Mouse (Mus musculus): Measurements from ENCODE around the gene Plek. TPM values are rescaled to one million over a fixed set of nuclear protein-coding genes. Genes with fewer than 3 reads are reported as not detected.
"Not testable (repeated sequence)": the region's sequence is repeated elsewhere in the genome, so short reads cannot be mapped to it uniquely, and the experiment has no call there.

Gene Plek
- polyA plus RNA-seq (2015; fragmentation: Nextera tagmentation; extraction: Ambion mirVana) = 3.9 and 4.2 TPM in 2 replicates

- H3K4me2 ChIP-seq = peak within 1 kb of the TSS; percentile 88
- no peaks in the 10 kb centered on the region for H3K27me3 ChIP-seq (replicated peaks)
- H3K4me1 ChIP-seq = peaks cover 12% of the 10 kb centered on the region
- peaks cover 2% of the 10 kb centered on the region; the same call in 1 of the 2 replicates for H3K36me3 ChIP-seq
- no peaks in the 10 kb centered on the region for H3K9me3 ChIP-seq
- H3K27ac ChIP-seq (replicated peaks) = peak within 1 kb of the TSS; percentile 68
- WGBS = 1% methylated on average over 38 of the region's 38 CpGs
- peak within 1 kb of the TSS; percentile 83 for H3K9ac ChIP-seq
- ATAC-seq (ENCODE audit: extremely low read depth, insufficient number of reproducible peaks, low FRiP score, low TSS enrichment) = peak; percentile 25; the same call in 1 of the 2 replicates
- H3K4me3 ChIP-seq = peak within 1 kb of the TSS; percentile 65
Observed at GRCm38 (mm10) chr11:17051545-17052475, at the start of gene Plek, which contains the start of gene Cnrip1. TSS of gene Plek (minus strand) at chr11:17052381. TSS of gene Cnrip1 (plus strand) at chr11:17051586.

DNA sequence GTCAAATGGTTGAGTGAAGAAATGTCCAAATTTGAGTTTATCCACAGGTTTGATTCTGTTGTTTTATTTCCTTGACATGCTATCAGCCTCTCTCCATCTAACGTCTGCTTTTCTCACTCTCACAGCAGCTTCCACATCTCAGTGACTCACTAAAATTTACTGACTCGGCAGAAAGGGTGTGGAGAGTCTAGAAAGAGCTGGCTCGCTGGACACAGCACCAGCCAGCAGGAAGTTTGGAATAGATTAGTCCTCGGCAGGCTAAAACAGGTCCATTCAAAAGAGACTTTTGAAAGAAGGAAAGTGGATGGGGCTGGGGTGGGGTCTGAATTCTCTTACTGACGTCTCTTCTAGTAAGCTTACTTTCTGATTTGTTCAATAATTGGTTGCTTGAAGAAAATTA is 33.9 kb upstream of the Plek start:
- H3K4me3 ChIP-seq = no peak overlapping the region
- WGBS = 25% methylated on average over 5 of the region's 5 CpGs
- no peak for ATAC-seq (ENCODE audit: extremely low read depth, insufficient number of reproducible peaks, low FRiP score, low TSS enrichment)
- no peaks in the 10 kb centered on the region for H3K9me3 ChIP-seq
- peaks cover 14% of the 10 kb centered on the region for H3K4me1 ChIP-seq
- H3K4me2 ChIP-seq = no peak overlapping the region
- no peak overlapping the region for H3K9ac ChIP-seq
- no peaks in the 10 kb centered on the region for H3K36me3 ChIP-seq
- H3K27ac ChIP-seq (replicated peaks) = no peak overlapping the region
- H3K27me3 ChIP-seq (replicated peaks) = no peaks in the 10 kb centered on the region

- Histone ChIP-seq H3K9me3 (no peaks in the 10 kb centered on the region), H3K4me1 (peaks cover 14% of the 10 kb centered on the region), H3K27ac (replicated peaks) (no peak overlapping the region), H3K9ac (no peak overlapping the region), H3K36me3 (no peaks in the 10 kb centered on the region), H3K4me2 (no peak overlapping the region), H3K27me3 (replicated peaks) (no peaks in the 10 kb centered on the region), H3K4me3 (no peak overlapping the region)
- 15% methylated on average over 1 of the region's 1 CpGs for WGBS
- ATAC-seq (ENCODE audit: extremely low read depth, insufficient number of reproducible peaks, low FRiP score, low TSS enrichment) = no peak
Observed at GRCm38 (mm10) chr11:17083866-17084265, 31.7 kb upstream of the Plek start.

- WGBS = 84% methylated on average over 3 of the region's 3 CpGs
- Histone ChIP-seq H3K4me2 (no peak overlapping the region), H3K9ac (no peak overlapping the region), H3K27ac (replicated peaks) (no peak overlapping the region), H3K36me3 (no peaks in the 10 kb centered on the region), H3K9me3 (no peaks in the 10 kb centered on the region), H3K27me3 (replicated peaks) (no peaks in the 10 kb centered on the region), H3K4me3 (no peak overlapping the region), H3K4me1 (peaks cover 14% of the 10 kb centered on the region)
- ATAC-seq (ENCODE audit: extremely low read depth, insufficient number of reproducible peaks, low FRiP score, low TSS enrichment) = no peak
Observed at GRCm38 (mm10) chr11:17083455-17083854, 31.3 kb upstream of the Plek start.

DNA sequence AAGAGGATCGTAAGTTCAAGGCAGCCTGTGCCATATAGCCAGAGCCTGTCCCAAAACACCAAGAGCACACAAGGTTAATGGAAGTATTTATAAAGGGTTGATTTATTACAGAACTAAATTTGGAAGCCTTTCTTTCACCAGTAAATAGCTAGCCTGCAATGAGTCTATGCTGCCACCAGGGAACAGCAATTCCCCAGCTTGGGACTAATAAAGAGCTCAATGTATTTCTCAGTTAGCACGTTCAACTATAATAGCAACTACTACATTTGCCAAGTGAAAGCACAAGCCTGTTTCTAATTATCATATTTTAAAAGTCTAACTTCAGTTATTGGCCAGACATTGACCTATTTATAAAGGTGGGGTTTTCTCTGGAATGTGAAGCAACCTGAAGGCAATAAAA is 30.8 kb upstream of the Plek start:
- H3K4me3 ChIP-seq = no peak overlapping the region
- H3K36me3 ChIP-seq = no peaks in the 10 kb centered on the region
- no peaks in the 10 kb centered on the region for H3K27me3 ChIP-seq (replicated peaks)
- no peaks in the 10 kb centered on the region for H3K9me3 ChIP-seq
- peaks cover 14% of the 10 kb centered on the region for H3K4me1 ChIP-seq
- no peak overlapping the region for H3K27ac ChIP-seq (replicated peaks)
- H3K9ac ChIP-seq = no peak overlapping the region
- ATAC-seq (ENCODE audit: extremely low read depth, insufficient number of reproducible peaks, low FRiP score, low TSS enrichment) = no peak
- H3K4me2 ChIP-seq = no peak overlapping the region
- WGBS = 54% methylated on average over 2 of the region's 2 CpGs

DNA sequence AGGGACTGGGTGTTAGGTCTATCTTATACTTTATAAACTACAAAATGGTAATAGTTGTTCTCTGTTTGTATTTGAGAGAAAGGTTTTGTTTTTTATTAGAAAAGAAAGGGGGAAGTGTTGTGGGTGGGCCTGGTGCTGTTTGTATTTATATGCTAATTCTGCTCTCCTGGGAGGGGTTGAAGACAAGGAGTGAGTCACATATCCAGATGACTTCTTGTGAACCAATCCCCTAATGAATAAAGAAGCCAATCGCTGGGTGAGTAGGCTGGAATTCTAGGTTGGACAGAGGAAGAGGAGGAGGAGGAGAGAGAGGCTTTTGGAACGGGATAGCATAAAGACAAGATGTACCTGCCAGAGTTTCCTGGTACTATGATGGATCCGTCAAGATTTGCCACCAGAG is 29.9 kb upstream of the Plek start:
- WGBS = 48% methylated on average over 3 of the region's 3 CpGs
- no peaks in the 10 kb centered on the region for H3K27me3 ChIP-seq (replicated peaks)
- H3K9me3 ChIP-seq = no peaks in the 10 kb centered on the region
- no peak overlapping the region for H3K9ac ChIP-seq
- H3K36me3 ChIP-seq = no peaks in the 10 kb centered on the region
- H3K4me3 ChIP-seq = no peak overlapping the region
- peaks cover 14% of the 10 kb centered on the region for H3K4me1 ChIP-seq
- no peak for ATAC-seq (ENCODE audit: extremely low read depth, insufficient number of reproducible peaks, low FRiP score, low TSS enrichment)
- H3K27ac ChIP-seq (replicated peaks) = no peak overlapping the region
- no peak overlapping the region for H3K4me2 ChIP-seq

- Histone ChIP-seq H3K4me1 (no peaks in the 10 kb centered on the region), H3K36me3 (no peaks in the 10 kb centered on the region), H3K27me3 (replicated peaks) (no peaks in the 10 kb centered on the region), H3K27ac (replicated peaks) (no peak overlapping the region), H3K9me3 (no peaks in the 10 kb centered on the region), H3K9ac (no peak overlapping the region), H3K4me3 (no peak overlapping the region), H3K4me2 (no peak overlapping the region)
- WGBS = 67% methylated on average over 2 of the region's 2 CpGs
- no peak for ATAC-seq (ENCODE audit: extremely low read depth, insufficient number of reproducible peaks, low FRiP score, low TSS enrichment)
Observed at GRCm38 (mm10) chr11:17075656-17076055, 23.5 kb upstream of the Plek start.

- H3K9me3 ChIP-seq; H3K27me3 ChIP-seq (replicated peaks); ATAC-seq (ENCODE audit: extremely low read depth, insufficient number of reproducible peaks, low FRiP score, low TSS enrichment); H3K4me1 ChIP-seq; H3K4me3 ChIP-seq; H3K36me3 ChIP-seq; H3K27ac ChIP-seq (replicated peaks); H3K4me2 ChIP-seq; H3K9ac ChIP-seq: not testable (repeated sequence)
- WGBS = 82% methylated on average over 2 of the region's 2 CpGs
Observed at GRCm38 (mm10) chr11:17069360-17069759, 17.2 kb upstream of the Plek start.

DNA sequence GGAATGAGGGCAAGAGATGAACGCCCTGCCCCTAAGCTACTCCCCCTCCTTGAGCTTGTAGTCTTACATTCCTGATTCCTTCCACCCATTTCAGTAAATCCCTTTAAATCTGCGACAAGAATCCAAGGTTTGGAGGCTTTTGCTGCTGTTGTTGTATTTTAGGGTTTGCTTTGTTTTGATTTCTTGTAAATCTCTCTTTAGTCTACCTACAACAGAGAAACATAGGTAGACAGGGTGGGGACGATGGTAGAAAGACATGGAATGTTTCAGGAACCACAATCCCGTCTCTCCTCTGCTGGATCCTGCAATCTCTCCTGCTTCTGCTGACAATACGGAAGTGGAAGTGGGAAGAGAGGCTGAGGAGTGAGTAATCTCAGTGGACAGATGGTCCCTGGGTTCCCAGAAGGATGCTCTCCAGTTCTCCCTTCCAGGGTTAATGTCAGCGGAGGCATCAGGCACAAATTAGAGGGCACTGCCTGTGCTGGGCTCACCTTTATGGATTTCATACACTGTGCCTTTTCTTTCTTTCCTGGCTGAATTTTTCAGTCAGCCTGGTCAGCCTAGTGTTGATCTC is 382 bp upstream of the Plek start:
- H3K4me3 ChIP-seq = peak overlapping the region; percentile 65
- peak overlapping the region; percentile 83 for H3K9ac ChIP-seq
- no peaks in the 10 kb centered on the region for H3K9me3 ChIP-seq
- peaks cover 2% of the 10 kb centered on the region; the same call in 1 of the 2 replicates for H3K36me3 ChIP-seq
- peak overlapping the region; percentile 88 for H3K4me2 ChIP-seq
- 21% methylated on average over 6 of the region's 6 CpGs for whole genome bisulfite sequencing
- H3K4me1 ChIP-seq = peaks cover 12% of the 10 kb centered on the region
- no peak for ATAC-seq (ENCODE audit: extremely low read depth, insufficient number of reproducible peaks, low FRiP score, low TSS enrichment)
- no peaks in the 10 kb centered on the region for H3K27me3 ChIP-seq (replicated peaks)
- 0 out of 2 replicates have a peak overlapping the region, but pooled peaks have one; percentile 68 for H3K27ac ChIP-seq (replicated peaks)

DNA sequence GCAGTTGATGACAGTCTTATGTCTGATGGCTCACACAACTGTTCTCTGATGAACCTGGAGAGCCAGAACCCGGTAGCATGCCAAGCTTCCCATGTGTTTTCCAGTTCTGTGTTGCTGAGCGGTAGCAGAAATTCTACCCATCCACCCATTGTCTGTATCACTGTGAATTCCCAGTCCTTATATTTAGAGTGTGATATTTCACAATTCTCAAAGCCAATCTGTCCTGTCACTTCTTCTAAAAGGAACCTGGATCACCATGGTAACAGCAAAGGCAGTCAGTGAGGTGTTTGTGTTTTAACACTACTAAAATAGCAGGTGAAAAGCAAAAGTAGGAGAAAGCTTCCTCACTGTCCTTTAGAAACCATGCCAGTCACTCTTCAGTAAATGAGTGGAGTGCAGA is 6.4 kb downstream of the Plek start:
- ATAC-seq (ENCODE audit: extremely low read depth, insufficient number of reproducible peaks, low FRiP score, low TSS enrichment) = no peak
- H3K9me3 ChIP-seq = no peaks in the 10 kb centered on the region
- no peak overlapping the region for H3K27ac ChIP-seq (replicated peaks)
- H3K4me1 ChIP-seq = no peaks in the 10 kb centered on the region
- H3K27me3 ChIP-seq (replicated peaks) = no peaks in the 10 kb centered on the region
- no peak overlapping the region for H3K9ac ChIP-seq
- H3K4me3 ChIP-seq = no peak overlapping the region
- 90% methylated on average over 2 of the region's 2 CpGs for WGBS
- no peak overlapping the region for H3K4me2 ChIP-seq
- H3K36me3 ChIP-seq = no peaks in the 10 kb centered on the region

DNA sequence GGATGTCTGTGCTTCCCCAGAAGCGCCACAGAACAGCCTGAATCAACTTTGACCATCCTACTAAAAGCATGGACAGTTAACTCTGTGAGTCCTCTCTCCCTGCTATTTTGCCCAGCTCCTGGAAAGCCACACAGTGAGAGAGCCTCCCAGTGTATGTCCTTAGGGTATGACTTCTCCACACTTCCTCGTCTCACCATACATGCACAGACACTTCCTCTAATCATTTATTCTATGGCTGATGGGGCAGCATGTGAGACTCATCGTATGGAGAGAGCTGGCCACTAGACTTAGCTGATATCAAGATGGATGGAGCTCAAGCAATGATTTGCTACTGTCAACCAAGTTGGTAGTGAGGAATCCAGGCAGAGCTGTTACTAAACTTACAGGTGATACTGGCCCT is 28.2 kb downstream of the Plek start:
- WGBS = 70% methylated on average over 3 of the region's 3 CpGs
- no peak overlapping the region for H3K9ac ChIP-seq
- ATAC-seq (ENCODE audit: extremely low read depth, insufficient number of reproducible peaks, low FRiP score, low TSS enrichment) = no peak
- H3K27ac ChIP-seq (replicated peaks) = no peak overlapping the region
- H3K4me2 ChIP-seq = no peak overlapping the region
- H3K4me1 ChIP-seq = no peaks in the 10 kb centered on the region
- no peaks in the 10 kb centered on the region for H3K36me3 ChIP-seq
- H3K27me3 ChIP-seq (replicated peaks) = no peaks in the 10 kb centered on the region
- no peaks in the 10 kb centered on the region for H3K9me3 ChIP-seq
- H3K4me3 ChIP-seq = no peak overlapping the region
